Mouse (Mus musculus) hindbrain, embryonic 10.5 days (tissue): Measurements from ENCODE around the gene Spdya. TPM values are rescaled to one million over a fixed set of nuclear protein-coding genes. Genes with fewer than 3 reads are reported as not detected.
"Not testable (repeated sequence)": the region's sequence is repeated elsewhere in the genome, so short reads cannot be mapped to it uniquely, and the experiment has no call there.

Experiments
- DNase-seq: peaks from one replicate; pipeline ENCODE4 v3.0.0-alpha.2; 2017; ENCODE audit warnings: low spot score
- H3K27ac ChIP-seq: fragments of 300-500 bp; sonication (generic); 2 replicates; pipeline ENCODE4 v1.5.1; 2016; ENCODE audit warnings: mild to moderate bottlenecking, moderate library complexity
- H3K27me3 ChIP-seq: fragments of 300-500 bp; sonication (generic); 2 replicates; pipeline ENCODE4 v1.6.1; 2016; ENCODE audit warnings: mild to moderate bottlenecking; ENCODE audit not compliant: poor library complexity, insufficient read depth, severe bottlenecking
- H3K36me3 ChIP-seq: fragments of 300-500 bp; sonication (generic); 2 replicates; pipeline ENCODE4 v1.6.1; 2016; ENCODE audit warnings: mild to moderate bottlenecking, moderate library complexity
- H3K4me1 ChIP-seq: fragments of 300-500 bp; sonication (generic); replicated peaks from 2 replicates; pipeline ENCODE4 v1.6.1; 2016; ENCODE audit warnings: mild to moderate bottlenecking
- H3K4me3 ChIP-seq: fragments of 300-500 bp; sonication (generic); 2 replicates; pipeline ENCODE4 v1.5.1; 2016; ENCODE audit warnings: mild to moderate bottlenecking, moderate library complexity
- H3K9me3 ChIP-seq: fragments of 300-500 bp; sonication (generic); 2 replicates; pipeline ENCODE4 v1.6.1; 2016; ENCODE audit warnings: mild to moderate bottlenecking, moderate library complexity
- whole genome bisulfite sequencing: fragments of 180-500 bp; shearing (Covaris S2); methylation state at CpG from one replicate; pipeline ENCODE4 v1.1.7; 2016; 5-methylcytosine and 5-hydroxymethylcytosine counted together
- polyA plus RNA-seq: library from polyadenylated mRNA; unstranded; fragments of >200 nt; fragmentation: Nextera tagmentation; extraction: Ambion mirVana; gene quantifications from 2 replicates; pipeline ENCODE4 v1.2.1, GENCODE M21; 2016

Spdya gene
- polyA plus RNA-seq, 1 experiment from 2014 or later, result 0.92 TPM

DNA sequence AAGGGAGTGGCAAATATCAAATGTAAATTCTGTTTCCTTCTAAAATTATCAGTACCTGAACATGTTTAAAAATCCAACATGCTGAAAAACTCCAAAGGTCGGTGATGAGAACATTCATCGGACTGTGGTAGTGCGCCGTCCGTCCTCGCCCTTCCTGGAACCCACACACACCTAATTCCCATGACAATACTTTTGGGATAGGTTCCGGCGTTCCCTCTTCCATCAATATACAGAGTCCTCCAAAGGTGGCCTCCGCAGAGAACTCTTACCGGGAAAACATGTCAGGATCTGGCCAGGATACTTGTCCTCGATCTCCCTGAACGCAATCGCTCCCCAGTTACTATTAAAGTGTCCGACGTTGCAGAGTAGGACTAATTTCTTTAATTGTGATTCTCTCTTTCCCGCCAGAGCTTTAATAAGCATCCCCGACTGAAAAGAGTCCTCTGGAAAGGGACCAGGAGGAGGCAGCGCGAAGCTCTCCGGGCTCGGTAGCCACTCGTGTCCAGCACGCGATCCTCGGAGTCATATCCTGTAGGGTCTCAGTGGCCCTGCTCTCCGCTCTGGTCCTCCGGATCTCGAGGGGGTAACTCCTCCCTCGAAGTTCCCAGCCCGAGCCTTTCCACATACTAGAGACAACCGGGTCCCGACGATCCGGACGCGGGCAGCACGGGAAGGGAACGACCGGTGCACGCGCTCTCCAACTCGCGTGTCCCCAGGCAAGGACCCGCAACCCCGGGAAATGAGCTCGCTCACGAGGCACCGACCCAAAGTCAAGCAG is 46.2 kb downstream of the Spdya start:
- peak overlapping the region; percentile 88 for H3K27ac ChIP-seq
- H3K27me3 ChIP-seq, result no peaks in the 10 kb centered on the region
- DNase-seq, result no peak
- H3K4me1 ChIP-seq, result peaks cover 26% of the 10 kb centered on the region
- under 1% methylated on average over 48 of the region's 48 CpGs for WGBS
- H3K36me3 ChIP-seq, result peaks cover 2% of the 10 kb centered on the region; the same call in 1 of the 2 replicates
- no peaks in the 10 kb centered on the region for H3K9me3 ChIP-seq
- peak overlapping the region; percentile 84 for H3K4me3 ChIP-seq

DNA sequence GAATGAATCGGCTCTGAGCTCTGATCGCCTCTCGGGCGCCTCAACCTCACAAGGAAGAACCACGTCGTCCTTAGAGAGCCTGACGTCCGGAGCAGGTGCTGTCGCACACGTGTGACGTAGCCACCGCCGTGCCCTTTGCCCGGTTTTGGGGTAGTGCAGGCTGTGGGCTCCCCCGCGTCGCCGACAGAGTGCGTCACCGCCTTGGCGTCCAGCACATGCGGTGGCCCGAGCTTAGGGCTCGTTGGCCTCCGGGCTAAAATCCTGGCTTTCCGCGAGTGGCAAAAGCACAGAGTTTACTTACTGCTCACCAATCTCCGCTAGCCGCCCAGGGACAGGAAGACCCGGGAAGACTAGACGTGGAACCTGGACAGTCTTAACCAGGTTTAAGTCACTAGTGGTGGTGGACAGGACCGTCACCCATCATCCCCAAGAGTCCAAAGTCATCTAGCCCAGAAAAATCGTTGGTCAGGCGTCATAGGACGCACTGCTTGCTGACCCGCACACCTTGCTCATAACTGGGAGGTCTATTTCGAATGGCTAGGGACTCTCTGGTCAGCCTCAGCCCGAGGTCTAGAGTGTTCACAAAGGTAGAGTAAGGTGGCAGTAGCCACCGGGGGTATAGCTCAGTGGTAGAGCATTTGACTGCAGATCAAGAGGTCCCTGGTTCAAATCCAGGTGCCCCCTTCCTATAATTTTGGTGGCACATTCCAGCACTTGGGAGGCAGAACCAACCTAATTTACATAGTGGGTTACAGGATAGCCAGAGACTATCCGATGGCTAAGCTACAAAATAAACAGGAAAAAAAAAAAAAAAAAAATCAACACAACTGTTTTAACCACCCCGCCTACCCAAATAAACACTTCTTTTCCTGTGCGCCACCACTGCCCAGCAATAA is 47.0 kb downstream of the Spdya start:
- H3K27me3 ChIP-seq, result no peaks in the 10 kb centered on the region
- H3K4me1 ChIP-seq, result peaks cover 26% of the 10 kb centered on the region
- no peaks in the 10 kb centered on the region for H3K9me3 ChIP-seq
- H3K36me3 ChIP-seq, result no peaks in the 10 kb centered on the region
- peak overlapping the region; percentile 88 for H3K27ac ChIP-seq
- 6% methylated on average over 42 of the region's 42 CpGs for WGBS
- peak overlapping the region; percentile 84 for H3K4me3 ChIP-seq
- peak; percentile 95 for DNase-seq

GRCm38 (mm10) chr17:71615638-71616318 is 63.9 kb downstream of the Spdya start, which contains the start of gene Wdr43:
Gene Wdr43, plus strand, starts transcription at chr17:71615895.
- Histone ChIP-seq H3K36me3 (peaks cover 25% of the 10 kb centered on the region), H3K27ac (peak within 1 kb of the TSS; percentile 94), H3K9me3 (no peaks in the 10 kb centered on the region), H3K4me3 (peak within 1 kb of the TSS; percentile 99), H3K27me3 (no peaks in the 10 kb centered on the region), H3K4me1 (peaks cover 18% of the 10 kb centered on the region)
- DNase-seq, result peak; percentile 97
- WGBS, result 7% methylated on average over 40 of the region's 40 CpGs

- H3K4me1 ChIP-seq, result peaks cover 18% of the 10 kb centered on the region
- no peaks in the 10 kb centered on the region for H3K9me3 ChIP-seq
- DNase-seq, result peak; percentile 47
- peak overlapping the region; percentile 94 for H3K27ac ChIP-seq
- under 1% methylated on average over 73 of the region's 73 CpGs for WGBS
- peaks cover 25% of the 10 kb centered on the region for H3K36me3 ChIP-seq
- H3K4me3 ChIP-seq, result peak overlapping the region; percentile 99
- no peaks in the 10 kb centered on the region for H3K27me3 ChIP-seq
These were observed 64.6 kb downstream of the Spdya start for GRCm38 (mm10) chr17:71616319-71617032.

DNA sequence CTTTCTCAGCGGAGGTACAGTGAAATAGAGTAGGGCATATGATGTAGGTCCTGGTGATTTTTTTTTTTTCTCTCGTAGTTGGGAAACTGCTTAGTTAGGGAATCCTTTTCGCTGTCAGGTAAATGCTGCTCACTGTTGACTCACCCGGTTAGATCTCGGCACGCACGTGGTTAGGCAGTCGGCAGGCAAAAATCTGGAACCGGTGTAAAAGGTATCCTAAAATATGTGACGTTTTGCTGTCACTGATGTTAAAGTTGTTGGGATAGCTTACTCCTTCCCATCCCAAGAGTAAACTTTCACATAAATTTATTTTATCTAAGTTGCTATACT is 65.1 kb downstream of the Spdya start:
- H3K9me3 ChIP-seq, result no peaks in the 10 kb centered on the region
- H3K36me3 ChIP-seq, result peaks cover 25% of the 10 kb centered on the region
- no peak for DNase-seq
- peak overlapping the region; percentile 94 for H3K27ac ChIP-seq
- WGBS, result 1% methylated on average over 10 of the region's 10 CpGs
- peak overlapping the region; percentile 99 for H3K4me3 ChIP-seq
- H3K4me1 ChIP-seq, result peaks cover 18% of the 10 kb centered on the region
- H3K27me3 ChIP-seq, result no peaks in the 10 kb centered on the region

- peaks cover 25% of the 10 kb centered on the region for H3K36me3 ChIP-seq
- H3K27ac ChIP-seq, result no peak overlapping the region
- whole genome bisulfite sequencing, result 83% methylated on average over 4 of the region's 4 CpGs
- no peaks in the 10 kb centered on the region for H3K27me3 ChIP-seq
- peaks cover 18% of the 10 kb centered on the region for H3K4me1 ChIP-seq
- no peaks in the 10 kb centered on the region for H3K9me3 ChIP-seq
- DNase-seq, result no peak
- H3K4me3 ChIP-seq, result peak overlapping the region; percentile 99
These were observed 66.1 kb downstream of the Spdya start for GRCm38 (mm10) chr17:71617974-71618373.

DNA sequence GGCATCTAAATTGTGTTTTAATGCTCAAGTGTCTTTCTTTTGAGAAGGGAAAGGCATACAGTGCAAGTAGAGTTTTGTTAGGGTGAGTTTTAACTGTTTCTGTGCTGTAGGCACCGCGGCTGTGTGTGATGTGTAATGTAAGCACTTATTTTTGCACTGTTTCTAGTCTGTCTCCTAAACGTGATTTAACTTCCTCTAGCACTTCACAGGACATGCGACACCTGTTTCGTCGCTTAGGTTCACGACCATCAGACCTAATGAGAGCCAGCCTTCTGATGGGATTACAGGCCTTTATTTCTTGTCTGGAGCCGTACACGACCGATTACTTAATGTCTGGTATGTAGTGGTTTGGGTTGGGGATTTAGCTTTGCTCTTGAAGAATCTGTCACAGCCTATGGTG is 79.9 kb downstream of the Spdya start:
- Histone ChIP-seq H3K27ac (no peak overlapping the region), H3K4me3 (no peak overlapping the region), H3K27me3 (no peaks in the 10 kb centered on the region), H3K4me1 (no peaks in the 10 kb centered on the region), H3K36me3 (peaks cover 97% of the 10 kb centered on the region), H3K9me3 (no peaks in the 10 kb centered on the region)
- WGBS, result 90% methylated on average over 10 of the region's 10 CpGs
- no peak for DNase-seq

GRCm38 (mm10) chr17:71633350-71633749 is 81.5 kb downstream of the Spdya start:
- WGBS, result 90% methylated on average over 8 of the region's 8 CpGs
- Histone ChIP-seq H3K9me3 (no peaks in the 10 kb centered on the region), H3K4me3 (no peak overlapping the region), H3K4me1 (no peaks in the 10 kb centered on the region), H3K27me3 (no peaks in the 10 kb centered on the region), H3K36me3 (peaks cover 97% of the 10 kb centered on the region), H3K27ac (no peak overlapping the region)
- DNase-seq, result no peak

- 94% methylated on average over 8 of the region's 8 CpGs for whole genome bisulfite sequencing
- Histone ChIP-seq H3K27me3 (no peaks in the 10 kb centered on the region), H3K4me3 (no peak overlapping the region), H3K4me1 (no peaks in the 10 kb centered on the region), H3K9me3 (no peaks in the 10 kb centered on the region), H3K27ac (no peak overlapping the region), H3K36me3 (peaks cover 98% of the 10 kb centered on the region)
- DNase-seq, result no peak
These were observed 84.9 kb downstream of the Spdya start for GRCm38 (mm10) chr17:71636786-71637185.

GRCm38 (mm10) chr17:71637750-71638265 is 85.9 kb downstream of the Spdya start:
- DNase-seq, result no peak
- H3K27me3 ChIP-seq, result no peaks in the 10 kb centered on the region
- H3K4me1 ChIP-seq, result no peaks in the 10 kb centered on the region
- H3K9me3 ChIP-seq, result no peaks in the 10 kb centered on the region
- no peak overlapping the region for H3K27ac ChIP-seq
- peaks cover 99% of the 10 kb centered on the region for H3K36me3 ChIP-seq
- no peak overlapping the region for H3K4me3 ChIP-seq
- 94% methylated on average over 4 of the region's 4 CpGs for WGBS

DNA sequence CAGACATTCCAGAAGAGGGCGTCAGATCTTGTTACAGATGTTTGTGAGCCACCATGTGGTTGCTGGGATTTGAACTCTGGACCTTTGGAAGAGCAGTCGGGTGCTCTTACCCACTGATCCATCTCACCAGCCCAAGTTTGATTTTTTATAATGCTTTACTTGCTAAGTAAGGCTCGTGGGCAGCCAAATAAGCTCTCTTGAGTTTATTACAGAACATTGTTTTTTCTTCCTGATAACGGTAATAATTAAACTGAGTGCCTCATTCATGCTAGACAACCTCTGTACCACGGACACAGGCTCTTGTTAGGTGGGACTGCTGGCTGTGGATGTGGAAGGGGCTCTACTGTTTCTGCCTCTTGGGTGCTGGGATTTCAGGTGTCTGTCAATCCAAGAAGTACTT is 87.2 kb downstream of the Spdya start:
- 90% methylated on average over 5 of the region's 5 CpGs for WGBS
- not testable (repeated sequence) for H3K9me3 ChIP-seq
- peaks cover 98% of the 10 kb centered on the region for H3K36me3 ChIP-seq

More for the DNA sequence above, 87.2 kb downstream of the Spdya start:
- H3K27ac ChIP-seq, H3K4me3 ChIP-seq, H3K4me1 ChIP-seq, H3K27me3 ChIP-seq, DNase-seq: not testable (repeated sequence)
